ENCODE assay signal across 8 mouse cellular contexts in the genomic region with DNA sequence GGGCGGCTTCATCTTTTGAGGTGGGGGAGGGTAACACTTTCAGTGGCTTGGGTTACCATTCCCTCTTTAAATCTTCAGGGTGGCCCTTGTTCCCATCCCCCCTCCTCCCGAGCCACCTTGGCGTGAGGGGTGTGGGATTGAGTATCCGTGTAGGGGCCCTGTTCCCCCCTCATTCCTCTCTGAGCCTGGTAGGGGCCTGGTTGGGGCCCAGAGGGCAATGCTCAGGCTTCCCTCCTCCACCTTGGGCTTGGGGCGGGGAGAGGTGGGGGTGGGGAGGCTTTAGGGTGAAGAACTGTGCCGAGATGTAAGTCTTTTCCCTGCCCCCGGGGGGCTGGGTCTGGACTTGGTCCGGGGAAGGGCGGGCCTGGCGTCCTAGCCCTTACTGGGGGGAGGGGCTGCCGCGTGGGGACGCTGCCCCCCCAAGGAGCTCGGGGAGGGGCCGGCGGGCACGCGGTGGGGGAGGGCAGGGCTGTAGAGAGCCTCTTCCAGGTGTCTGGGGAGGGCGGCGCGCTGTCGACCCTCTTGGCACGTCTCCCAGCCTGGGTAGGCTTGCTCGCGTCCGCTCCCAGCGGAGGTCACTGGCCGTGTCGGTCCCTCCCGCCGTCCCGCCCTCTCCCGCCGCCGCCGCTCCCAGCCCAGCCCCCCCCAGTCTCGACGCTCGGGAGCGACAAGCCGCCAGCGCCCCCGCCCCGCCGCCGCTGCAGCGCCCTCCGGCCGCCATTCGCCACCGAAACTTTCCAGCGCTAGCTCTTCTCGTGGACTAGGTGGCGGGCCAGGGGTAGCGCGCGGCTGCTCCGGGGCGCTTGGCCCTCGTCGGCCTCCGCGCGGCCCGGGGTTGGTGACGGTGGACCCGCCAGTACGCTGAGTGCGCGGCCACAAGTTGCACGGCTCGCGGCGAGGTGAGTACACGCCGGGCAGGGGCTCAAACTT. TPM values are rescaled to one million over a fixed set of nuclear protein-coding genes. Genes with fewer than 3 reads are reported as not detected.
DNase-seq lines count a peak whose midpoint lies in the region; ATAC-seq lines count a peak whose summit lies in the region.

A gene (plus strand): TSS at position 643 of the 930 bp plus-strand sequence.

- peak within 1 kb of the TSS; percentile 62 for H3K4me2 ChIP-seq in embryonic facial prominence, embryonic 13.5 days
- peak within 1 kb of the TSS; percentile 47 for H3K4me2 ChIP-seq in kidney, embryonic 14.5 days (replicated peaks; ENCODE audit: low read depth, low read length)
- H3K4me2 ChIP-seq in liver, embryonic 11.5 days, result peak within 1 kb of the TSS; percentile 65

- peak within 1 kb of the TSS; percentile 97 for H3K27ac ChIP-seq in embryonic facial prominence, embryonic 13.5 days
- peak within 1 kb of the TSS; percentile 96 for H3K27ac ChIP-seq in kidney, embryonic 14.5 days (ENCODE audit: low read depth, low read length)
- peak within 1 kb of the TSS; percentile 84 for H3K27ac ChIP-seq in liver, embryonic 11.5 days (ENCODE audit: low read depth, low read length)

- WGBS in embryonic facial prominence, embryonic 13.5 days, result 24% methylated on average over 53 of the region's 76 CpGs
- 27% methylated on average over 46 of the region's 76 CpGs for WGBS in kidney, embryonic 14.5 days
- 10% methylated on average over 52 of the region's 76 CpGs for WGBS in liver, embryonic 11.5 days

- peaks cover 7% of the 10 kb centered on the region for H3K4me1 ChIP-seq in embryonic facial prominence, embryonic 13.5 days
- H3K4me1 ChIP-seq in kidney, embryonic 14.5 days (ENCODE audit: control insufficient read depth, insufficient read depth, low read length), result no peaks in the 10 kb centered on the region
- peaks cover 3% of the 10 kb centered on the region; the same call in 1 of the 2 replicates for H3K4me1 ChIP-seq in liver, embryonic 11.5 days (replicated peaks; ENCODE audit: control insufficient read depth, insufficient read depth, low read length)

- DNase-seq in 416B (ENCODE audit: low read depth), result peak; percentile 90
- DNase-seq in adrenal gland, postnatal 25 days, result peak; percentile 73
- DNase-seq in heart, adult 9 months (ENCODE audit: low spot score in 2 of 2), result peak; percentile 70 to 71
- DNase-seq in liver, embryonic 11.5 days (ENCODE audit: low spot score), result peak; percentile 78
- peak; percentile 67 for DNase-seq in naive thymus-derived CD4-positive, alpha-beta T cell, adult 2 months (ENCODE audit: low read depth)
- peak; percentile 63 for DNase-seq in splenic B cell, adult 2 months (ENCODE audit: low read depth, low spot score)

- no peaks in the 10 kb centered on the region for H3K9me3 ChIP-seq in embryonic facial prominence, embryonic 13.5 days
- no peaks in the 10 kb centered on the region for H3K9me3 ChIP-seq in kidney, embryonic 14.5 days (ENCODE audit: control insufficient read depth, low read length)
- no peaks in the 10 kb centered on the region for H3K9me3 ChIP-seq in liver, embryonic 11.5 days (ENCODE audit: control insufficient read depth, low read length)

- H3K4me3 ChIP-seq in embryonic facial prominence, embryonic 13.5 days, result peak within 1 kb of the TSS; percentile 59
- H3K4me3 ChIP-seq in kidney, embryonic 14.5 days (ENCODE audit: low read length), result peak within 1 kb of the TSS; percentile 69
- H3K4me3 ChIP-seq in liver, embryonic 11.5 days (ENCODE audit: low read depth, low read length), result peak within 1 kb of the TSS; percentile 70

- peak within 1 kb of the TSS; percentile 84 for H3K9ac ChIP-seq in embryonic facial prominence, embryonic 13.5 days
- H3K9ac ChIP-seq in kidney, embryonic 14.5 days (ENCODE audit: low read depth, low read length), result peak within 1 kb of the TSS; percentile 84
- peak within 1 kb of the TSS; percentile 85 for H3K9ac ChIP-seq in liver, embryonic 11.5 days (ENCODE audit: low read depth, low read length)

- no peaks in the 10 kb centered on the region for H3K27me3 ChIP-seq in embryonic facial prominence, embryonic 13.5 days
- no peaks in the 10 kb centered on the region for H3K27me3 ChIP-seq in kidney, embryonic 14.5 days (ENCODE audit: control insufficient read depth, insufficient read depth, low read length)
- no peaks in the 10 kb centered on the region for H3K27me3 ChIP-seq in liver, embryonic 11.5 days (replicated peaks; ENCODE audit: control insufficient read depth, insufficient read depth, low read length)
- H3K27me3 ChIP-seq in splenic B cell, adult 2 months (ENCODE audit: control insufficient read depth, insufficient read depth, low read length, poor library complexity, severe bottlenecking), result no peaks in the 10 kb centered on the region

- no peaks in the 10 kb centered on the region for H3K36me3 ChIP-seq in embryonic facial prominence, embryonic 13.5 days
- no peaks in the 10 kb centered on the region for H3K36me3 ChIP-seq in kidney, embryonic 14.5 days (ENCODE audit: control insufficient read depth, insufficient read depth, low read length)
- H3K36me3 ChIP-seq in liver, embryonic 11.5 days (ENCODE audit: control insufficient read depth, insufficient read depth, low read length), result no peaks in the 10 kb centered on the region
- no peaks in the 10 kb centered on the region for H3K36me3 ChIP-seq in splenic B cell, adult 2 months (ENCODE audit: control insufficient read depth, insufficient read depth, low read length, poor library complexity, severe bottlenecking)

- ATAC-seq in embryonic facial prominence, embryonic 13.5 days (ENCODE audit: insufficient number of reproducible peaks, insufficient read depth, low FRiP score, low TSS enrichment, low read depth), result peak; percentile 80
- ATAC-seq in kidney, embryonic 14.5 days (ENCODE audit: low FRiP score, low TSS enrichment), result peak; percentile 87
- ATAC-seq in liver, embryonic 11.5 days (replicated peaks; ENCODE audit: low FRiP score), result peak; percentile 79

RNA-seq across cellular contexts. Expression of the gene that starts here (rescaled TPM):
- 73.2 and 81.4 TPM in 2 replicates for total RNA-seq in adrenal gland, postnatal 25 days (2021)
- polyA plus RNA-seq in embryonic facial prominence, embryonic 13.5 days (2015; fragmentation: Nextera tagmentation; extraction: Ambion mirVana), result 78.2 and 83.2 TPM in 2 replicates
- polyA plus RNA-seq in kidney, embryonic 14.5 days (2014; fragmentation: Nextera tagmentation; extraction: Ambion mirVana), result 67.1 and 98.9 TPM in 2 replicates
- 53.0 and 56.7 TPM in 2 replicates for polyA plus RNA-seq in liver, embryonic 11.5 days (2014; fragmentation: Nextera tagmentation; extraction: Ambion mirVana)

Comparison
In these comparisons a context has a peak if more than half of its experiments do, and no peak if none do; other contexts are left out.
1. Peak in every context shown above with its lines: DNase-seq, ATAC-seq, H3K4me3 ChIP-seq and H3K27ac ChIP-seq.